Mouse (Mus musculus) spleen, postnatal 10 days (tissue): Measurements from ENCODE around the gene Mpped2.

Source experiments
- DNase-seq, 2 experiments: peaks; one replicate each; pipeline ENCODE4 v3.0.0; 2021 to 2022; ENCODE audit warnings: low spot score in 2 of 2

The Mpped2 gene

DNA sequence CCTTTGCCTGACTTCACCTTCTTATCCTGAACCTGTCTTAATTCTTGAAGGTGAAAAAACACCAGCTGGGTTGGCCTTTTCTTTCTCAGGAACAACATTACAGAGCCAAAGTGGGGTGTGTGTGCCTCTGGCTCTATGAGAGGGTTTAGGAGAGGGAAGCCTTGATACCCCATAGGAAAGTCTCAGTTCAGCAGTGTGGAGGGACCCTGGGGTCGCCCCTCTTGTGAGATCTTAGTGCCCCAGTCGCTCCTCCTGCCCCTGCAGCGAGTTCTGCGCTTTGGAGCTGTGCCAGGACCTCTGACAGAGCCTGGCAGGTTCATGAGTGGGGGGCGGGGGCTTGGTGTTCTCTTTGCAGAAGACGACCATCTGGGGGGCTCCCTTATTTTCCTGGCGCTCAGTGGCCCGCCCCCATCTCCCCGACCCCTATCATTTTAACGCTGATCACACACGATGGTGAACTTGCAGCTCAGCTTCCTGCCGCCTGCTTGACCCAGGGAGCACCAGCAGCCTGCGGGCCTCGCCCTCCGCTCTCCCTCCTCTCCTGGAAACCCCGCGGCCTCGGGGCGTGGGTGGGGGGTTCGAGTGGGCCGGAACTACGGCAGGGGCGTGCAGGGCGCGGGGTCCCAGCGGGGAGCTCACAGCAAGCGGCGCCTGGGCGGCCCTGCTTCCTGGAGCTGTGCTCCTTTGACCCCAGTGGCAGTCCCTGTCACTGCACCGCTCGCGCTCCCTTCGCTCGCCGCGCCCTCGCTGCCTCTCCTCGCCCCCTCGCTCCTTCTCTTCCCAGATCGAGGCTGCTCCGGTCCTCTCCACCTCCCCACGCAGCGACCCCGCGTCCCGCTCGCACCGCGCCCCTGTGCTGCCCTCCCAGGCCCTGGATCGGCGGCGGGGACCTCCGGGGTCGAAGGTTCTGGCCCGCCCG lies at the start of gene Mpped2:
Mpped2 (plus strand) TSS at position 487 of the 919 bp plus-strand sequence.
- peak; percentile 5 to 17 for DNase-seq

DNA sequence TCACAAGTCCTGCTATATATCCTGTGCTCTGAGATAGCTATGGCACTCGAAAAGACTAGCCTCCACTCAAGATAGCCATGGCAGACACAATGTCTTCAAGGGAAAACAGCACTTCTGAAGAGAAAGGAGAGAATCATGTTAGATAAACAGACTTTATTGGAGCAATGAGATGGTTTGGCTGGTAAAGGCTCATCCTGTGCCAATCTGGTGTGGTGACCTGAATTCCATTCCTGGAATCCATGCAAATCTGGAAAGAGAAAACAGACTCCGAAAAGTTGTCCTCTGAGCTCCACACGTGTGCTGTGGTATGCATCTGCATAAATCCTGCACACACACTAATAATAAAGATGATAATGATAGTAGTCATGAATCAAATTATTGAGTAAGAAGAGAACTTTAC lies 48.3 kb upstream of the Mpped2 start:
- no peak for DNase-seq

DNA sequence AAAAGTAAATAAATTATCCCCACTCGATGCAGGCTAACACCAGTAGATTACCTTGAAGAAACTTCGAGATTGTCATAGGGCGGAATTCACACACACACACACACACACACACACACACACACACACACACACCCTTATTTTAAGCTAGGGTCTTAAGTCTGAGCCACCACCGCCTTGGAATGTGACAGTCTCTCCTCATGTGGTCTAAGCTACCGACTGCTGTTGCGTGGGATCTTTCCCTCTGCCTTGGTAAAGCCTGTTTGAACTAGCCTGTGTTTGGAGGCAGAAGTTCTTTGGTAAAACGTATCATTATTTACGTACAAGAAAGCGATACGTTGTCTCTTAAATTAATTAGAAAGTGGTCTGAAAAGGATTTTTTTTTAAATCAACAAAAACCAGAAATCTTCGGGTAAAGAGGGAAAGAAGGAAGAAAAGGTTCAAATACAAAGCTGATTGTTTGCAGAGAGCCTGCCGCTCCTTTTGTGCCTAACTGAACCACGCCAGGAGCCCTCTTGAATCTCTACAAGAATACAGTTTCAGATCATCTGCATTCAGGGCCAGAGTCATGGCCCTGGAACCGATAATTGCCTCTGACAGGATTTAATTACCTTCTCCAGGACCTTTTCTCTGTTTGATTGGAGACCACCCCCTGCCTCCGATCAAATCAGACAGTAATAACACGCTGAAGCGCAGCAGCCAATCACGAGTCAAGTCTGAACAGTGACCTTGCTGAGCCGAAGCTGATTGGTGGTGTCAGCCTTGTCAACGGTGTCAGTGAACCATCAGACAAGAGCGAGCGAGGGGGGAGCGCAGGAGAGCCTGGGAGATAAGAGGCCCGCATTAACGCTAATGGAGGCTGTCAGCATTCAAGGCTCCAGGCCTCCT lies 43.1 kb upstream of the Mpped2 start:
- peak in 1 of 2 experiments; percentile 15 for DNase-seq

DNA sequence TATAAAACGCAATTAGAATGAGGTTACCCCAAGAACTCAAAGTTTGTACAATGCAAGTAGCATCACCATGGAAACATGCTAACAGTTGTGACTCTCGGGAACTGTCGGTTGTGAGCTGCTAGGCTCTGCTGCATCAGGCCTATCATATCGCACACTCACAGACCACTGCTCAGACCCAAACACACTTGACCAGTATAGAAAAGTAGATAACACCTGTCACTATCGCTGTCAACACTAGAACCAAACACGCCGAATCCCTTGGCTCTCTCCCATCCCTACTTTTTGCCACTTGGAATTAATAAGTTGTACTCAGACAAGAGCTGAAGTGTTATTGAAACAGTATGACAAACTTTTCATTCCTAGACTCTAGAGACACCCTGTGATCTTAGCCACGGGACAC lies 40.9 kb upstream of the Mpped2 start:
- no peak for DNase-seq

DNA sequence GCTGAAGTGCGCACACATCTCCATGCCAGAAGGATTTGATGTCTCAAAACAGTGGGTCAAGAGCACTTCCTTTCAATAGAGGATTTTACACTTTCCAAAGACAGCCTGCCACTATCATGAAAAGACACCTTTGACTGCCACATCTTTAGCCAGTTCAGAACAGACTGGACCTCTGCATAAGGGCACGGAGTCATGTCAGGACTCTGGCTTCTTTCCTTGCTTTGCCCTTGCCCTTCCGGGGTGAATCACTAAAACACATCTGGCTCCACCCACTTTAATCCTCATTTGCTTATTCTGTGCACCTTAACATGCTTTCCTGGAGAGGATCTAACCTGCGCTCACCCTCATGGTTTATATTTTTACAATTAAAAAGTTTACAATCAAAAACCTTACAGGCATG lies 40.3 kb upstream of the Mpped2 start:
- DNase-seq, result no peak

DNA sequence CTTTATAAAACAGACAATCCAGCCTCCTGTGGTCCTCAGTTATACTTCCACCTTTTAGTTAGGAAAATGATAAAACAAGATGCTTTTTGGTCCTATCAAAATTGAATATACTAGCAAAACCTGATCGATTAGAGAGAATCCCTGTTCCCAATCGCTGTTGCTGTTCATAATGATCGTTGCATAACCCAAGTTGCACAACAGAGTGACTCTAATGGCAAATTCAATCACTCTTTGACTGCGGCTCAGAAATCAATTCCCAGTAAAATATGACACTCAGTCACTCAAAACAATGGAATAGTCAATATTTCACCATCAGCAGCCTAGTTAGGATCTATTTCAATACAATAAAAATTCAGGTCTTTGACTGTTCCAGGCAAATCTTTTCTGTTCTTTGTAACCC lies 39.8 kb upstream of the Mpped2 start:
- no peak for DNase-seq

DNA sequence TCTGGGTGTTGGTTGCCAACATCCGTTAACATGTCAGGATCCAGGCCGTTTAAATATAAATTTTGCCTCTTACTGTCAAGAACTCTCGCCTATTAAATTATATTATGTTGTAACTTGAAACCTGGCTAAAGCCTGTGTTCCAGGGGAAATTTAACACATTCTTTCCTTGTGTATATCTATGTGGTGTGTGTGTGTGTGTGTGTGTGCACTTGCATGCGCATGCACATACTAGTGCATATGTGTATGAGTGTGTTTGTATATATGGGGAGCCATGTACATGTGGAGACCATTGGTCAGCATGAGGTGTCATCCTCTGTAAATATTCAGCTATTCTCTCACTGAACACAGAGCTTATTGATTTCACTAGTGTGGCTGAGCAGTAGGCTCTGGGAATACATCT lies 37.8 kb upstream of the Mpped2 start:
- DNase-seq, result no peak

DNA sequence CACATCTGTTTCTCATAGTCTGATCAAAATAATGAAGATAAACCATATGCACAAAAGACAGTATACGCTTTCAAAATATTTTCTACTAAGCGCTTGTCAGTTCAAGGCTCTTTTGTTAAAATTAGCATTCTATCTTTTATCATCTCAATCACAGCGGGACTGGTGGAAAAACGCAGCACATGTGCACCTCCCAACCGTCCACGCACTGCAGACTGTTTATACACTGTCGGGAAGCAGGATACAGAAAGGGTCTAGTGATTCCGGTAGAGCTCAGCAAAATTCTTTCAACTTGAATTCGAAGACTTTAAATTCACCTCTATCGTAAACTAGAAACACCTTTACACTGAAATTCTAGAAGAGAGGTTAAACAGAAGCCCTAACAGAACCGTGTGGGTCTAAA lies 27.8 kb upstream of the Mpped2 start:
- no peak for DNase-seq

DNA sequence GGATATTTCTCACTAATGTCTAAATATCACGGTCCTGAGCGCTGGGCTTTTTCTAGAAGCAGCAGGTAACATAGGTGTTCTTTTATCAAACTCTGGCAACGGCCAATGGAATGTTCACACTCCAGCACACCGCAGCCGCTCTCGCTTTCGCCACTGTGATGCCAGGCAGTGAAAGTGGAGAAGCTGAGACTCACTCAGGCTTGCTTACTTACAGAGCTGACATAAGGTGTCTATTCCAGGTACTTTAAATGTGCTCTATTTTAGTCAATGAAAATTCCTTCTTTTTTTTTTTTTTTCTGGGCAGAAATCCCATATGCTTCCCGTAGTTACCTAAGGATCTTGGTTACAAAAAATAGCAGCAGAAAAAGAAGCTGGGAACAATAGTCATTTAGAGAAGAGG lies 18.8 kb upstream of the Mpped2 start:
- no peak for DNase-seq

DNA sequence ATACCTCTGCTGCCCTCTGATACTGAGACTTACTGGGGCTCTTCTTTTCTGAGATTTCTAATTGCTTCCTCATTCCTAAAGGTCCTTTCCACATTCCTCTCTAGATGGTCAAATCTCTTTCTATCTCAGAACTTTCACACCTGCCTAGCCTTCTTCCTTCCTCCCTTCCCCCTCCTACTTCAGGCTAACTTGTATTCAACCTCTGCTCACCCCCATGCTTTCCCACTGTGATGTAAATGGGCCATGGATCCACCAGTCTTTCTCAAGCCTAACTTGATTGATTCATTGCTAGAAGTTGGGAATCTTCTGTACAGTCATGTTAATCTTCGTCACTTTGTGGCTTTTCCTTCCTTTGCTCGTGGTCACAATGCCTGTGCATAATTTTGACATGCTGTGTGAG lies 15.6 kb upstream of the Mpped2 start:
- DNase-seq, result no peak

DNA sequence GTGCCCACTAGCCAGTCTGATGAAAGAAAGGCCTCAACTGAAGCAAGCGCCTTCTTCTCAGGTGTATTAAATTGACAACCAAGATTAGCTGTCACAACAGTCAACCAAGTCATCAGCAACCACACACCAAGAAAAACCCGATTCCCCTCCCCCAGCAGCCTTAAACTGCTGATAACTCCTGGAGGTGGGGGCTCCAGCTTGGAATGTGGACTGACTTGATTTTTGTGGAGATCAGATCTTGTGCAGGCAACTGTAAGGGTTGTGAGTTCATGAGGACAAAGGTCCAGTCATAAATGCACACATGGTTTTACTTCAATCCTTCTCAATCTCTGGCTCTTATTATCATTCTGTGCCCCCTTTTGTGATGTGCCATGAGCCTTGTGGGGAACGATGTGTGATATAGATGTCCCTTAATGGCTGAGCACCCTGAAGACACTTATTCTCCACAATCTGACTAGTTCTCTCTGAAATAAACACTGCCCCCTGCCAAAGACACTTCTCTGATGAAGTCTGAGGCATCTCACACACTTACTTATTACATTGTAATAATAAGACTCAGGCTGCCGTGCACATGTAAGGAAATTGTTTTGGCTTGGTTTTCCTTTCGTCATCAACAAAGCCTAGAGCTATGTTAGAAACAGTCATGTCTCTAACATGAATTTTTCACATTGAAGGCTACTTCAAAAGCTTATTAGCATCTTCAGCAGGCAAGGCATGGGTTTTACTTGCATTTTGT lies 13.2 kb upstream of the Mpped2 start:
- DNase-seq, result no peak

DNA sequence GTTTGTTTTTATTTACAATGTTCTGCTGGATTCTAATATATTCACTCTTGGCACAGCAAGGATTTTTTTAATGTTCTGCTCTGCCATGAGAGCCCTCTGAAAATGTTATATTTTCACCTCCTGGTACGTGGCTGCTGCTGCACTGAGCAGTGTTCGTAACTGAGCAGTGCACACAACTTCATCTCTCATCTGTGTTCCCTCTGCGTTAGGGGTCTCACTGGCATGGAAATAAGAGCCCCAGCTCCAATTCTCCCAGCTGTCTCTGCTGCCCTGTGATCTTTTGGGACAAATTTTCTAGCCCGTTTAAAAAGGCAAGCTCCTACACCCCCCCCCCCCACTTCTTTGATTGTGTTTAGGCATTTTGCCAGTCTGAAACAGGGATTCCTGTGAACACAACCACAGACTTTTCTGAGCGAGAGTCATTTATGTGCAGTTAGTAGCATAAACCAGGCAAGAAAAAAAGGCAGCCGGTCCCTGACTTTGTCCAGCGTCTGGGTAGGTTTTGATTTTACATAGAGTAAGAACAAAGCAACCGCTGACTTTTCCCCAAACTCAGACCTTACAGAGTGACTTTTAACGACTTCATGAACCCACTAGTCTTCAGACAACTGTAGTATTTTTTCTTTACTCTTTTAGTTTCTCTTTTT lies 9.8 kb upstream of the Mpped2 start:
- no peak for DNase-seq

DNA sequence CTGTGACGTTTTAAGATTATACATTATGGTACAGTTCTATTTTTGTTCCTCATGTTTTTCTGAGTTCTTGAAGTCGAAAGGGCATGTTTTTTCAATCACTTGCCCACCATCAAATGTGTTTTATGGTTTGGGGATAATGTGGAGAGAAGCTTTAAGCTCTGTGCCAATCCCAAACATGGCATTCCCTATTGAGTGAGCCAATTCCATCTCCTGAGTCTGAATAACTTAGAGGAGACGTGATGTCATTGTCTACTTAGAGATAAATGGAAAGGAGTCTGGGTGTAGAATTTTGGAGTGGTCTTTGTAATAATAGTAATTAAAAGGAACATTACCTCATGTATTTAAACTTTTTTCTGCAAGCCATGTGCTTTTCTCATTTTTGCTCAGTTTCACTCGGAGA lies 9.2 kb upstream of the Mpped2 start:
- no peak for DNase-seq

DNA sequence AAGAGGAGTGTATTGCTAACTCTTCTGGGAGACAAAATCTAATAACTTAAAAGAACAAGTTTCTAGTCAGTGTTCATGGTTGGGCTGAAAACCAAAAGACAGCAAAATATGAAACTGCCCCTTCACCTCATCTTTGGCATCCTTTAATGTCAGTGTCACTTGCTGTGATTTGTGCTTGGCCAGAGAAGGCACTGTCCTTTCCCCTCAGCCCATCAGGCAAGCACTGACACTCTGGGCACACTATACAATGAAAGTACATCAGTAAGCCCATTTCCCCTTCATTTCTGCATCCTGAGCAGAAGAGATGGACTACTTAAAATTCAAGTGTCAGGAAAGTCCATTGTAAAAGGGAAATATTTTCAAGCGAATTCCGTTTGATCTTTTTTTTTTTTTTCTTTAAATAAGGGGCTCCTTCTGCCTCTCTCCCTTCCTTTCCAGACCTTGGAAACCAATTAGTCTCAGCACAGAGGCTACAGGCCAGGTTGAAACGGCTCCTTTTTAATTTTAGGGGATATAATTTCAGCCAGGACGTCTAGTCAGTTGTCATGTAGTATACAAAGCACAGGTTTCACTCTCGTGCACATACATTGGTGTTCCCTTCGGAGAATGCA lies 1.2 kb upstream of the Mpped2 start:
- no peak for DNase-seq

DNA sequence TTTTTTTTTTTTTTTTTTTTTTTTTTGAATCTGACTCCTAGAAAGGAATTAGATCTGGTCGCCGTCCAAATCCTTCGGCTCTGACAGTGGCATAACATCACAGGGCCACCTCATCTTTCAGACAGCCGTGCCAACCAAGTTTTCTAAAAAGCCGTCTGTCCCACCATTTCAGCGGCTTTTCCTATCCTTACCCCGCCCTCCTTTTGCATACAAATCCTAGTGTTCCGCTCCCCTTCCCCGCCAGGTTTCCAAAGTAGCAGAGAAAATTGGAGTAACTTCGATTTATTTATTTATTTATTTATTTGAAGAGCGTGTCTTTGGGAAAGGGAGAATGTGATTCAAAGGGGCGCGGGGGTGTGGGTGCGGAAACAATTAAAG lies 675 bp upstream of the Mpped2 start:
- no peak for DNase-seq

DNA sequence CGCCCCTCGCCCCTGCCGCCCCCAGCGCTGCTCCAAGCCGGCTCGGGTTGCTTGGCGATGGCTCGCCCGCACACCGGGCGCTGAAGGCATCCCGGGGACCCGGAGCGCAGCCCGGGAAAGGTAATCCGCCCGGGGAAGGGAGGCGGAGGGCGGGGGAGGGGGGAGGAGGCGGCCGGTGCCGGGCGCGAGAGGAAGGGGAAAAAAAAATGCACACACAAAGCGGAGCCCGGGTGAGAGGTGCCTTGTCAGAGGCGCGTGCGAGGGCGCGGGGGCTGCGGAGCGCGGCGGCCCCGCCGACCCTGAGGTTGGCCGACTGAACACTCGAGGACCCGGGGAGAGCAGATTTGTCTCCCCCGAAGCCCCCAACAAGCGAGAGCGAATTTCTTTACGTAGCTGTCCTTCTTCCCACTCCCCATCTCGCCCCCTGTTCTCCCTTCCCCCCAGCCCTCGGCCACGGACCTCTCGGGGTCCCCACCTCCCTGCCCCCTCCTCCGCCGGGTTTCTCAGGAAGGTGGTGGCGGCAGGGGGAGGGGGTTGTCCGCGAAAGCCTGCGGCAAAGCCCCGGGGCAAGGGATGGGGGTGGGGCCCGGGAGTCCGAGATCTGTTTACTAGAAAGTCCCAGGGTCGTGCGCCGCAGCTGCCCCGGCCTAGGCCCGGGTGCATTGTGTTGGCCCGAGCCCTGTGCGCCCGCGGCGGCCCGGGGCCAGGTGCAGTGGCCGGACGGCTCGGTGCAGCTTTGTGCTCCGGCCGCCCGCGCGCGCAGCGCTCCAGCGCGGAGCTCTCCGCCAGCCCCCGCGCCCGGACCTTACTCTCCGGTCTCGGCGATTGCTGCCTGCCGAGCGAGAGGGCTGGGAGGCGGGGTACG lies 865 bp downstream of the Mpped2 start:
- peak in 1 of 2 experiments; percentile 16 for DNase-seq

DNA sequence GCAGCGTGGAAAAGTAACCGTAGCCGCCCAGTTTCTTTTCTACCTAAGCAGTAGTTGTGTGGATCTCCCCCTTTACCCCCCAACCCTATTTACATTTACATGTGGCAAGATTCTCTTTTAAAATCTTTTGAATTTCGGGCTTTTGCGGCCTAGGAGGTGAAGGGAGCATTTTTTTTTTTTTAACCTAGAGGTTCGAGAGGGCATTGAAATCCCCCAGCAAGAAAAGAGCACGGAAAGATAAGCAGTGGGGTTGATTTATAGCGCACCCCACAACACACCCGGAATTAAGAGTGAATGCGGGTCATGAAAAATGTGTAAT lies 1.5 kb downstream of the Mpped2 start:
- DNase-seq, result no peak

DNA sequence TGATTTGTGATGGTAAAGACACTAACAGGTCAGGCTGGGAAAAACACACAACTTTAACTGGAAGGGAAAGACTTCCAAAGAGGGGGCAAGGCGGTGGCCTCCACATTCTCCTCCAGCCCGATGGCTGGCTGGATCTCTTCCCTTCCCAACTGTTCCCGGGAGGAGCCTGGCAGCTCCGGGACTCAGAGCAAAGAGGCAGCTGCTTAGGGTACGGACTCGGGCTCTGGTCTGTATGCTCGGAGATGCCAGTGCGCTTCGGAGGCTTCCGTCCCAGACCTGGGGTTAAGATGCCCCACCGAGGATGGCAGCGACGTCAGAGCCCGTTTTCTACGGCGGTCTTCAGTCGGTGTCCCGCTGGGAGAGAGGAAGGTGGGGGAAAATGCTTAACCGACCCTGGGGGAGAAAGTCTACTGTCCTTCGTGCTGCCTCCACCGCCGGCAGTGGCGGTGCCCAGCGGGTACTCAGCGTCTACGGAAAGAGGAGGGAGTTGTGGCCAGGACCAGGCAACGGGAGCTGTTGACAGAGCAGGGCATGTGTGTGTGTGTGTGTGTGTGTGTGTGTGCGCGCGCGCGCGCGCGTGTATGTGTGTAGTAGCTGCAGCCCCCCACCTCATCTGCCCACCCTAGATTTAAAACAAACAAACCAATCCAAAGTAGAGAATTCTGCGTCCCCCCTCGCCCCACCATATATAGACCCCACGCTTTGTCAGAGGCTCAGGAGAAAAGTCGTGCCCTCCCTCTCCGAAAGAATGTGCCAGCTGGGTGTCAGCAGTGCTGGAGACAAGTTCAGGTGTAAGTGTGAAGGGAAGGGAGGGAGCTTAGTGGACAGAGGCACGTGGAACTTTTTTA lies 2.0 kb downstream of the Mpped2 start:
- DNase-seq, result no peak

DNA sequence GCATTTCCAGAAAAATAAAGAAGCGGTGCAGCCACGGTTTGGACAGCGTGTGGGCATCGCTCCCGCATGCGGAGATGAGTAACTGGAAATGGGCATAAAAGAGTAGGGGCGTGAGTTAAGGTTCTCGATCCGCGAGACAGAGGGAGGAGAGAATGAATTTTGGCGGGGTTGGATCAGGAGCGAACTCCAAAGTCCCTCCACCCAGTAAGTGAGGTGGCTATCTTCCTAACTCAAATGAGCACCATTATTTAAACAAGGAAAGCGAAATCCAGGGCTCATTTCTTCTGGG lies 2.6 kb downstream of the Mpped2 start:
- no peak for DNase-seq

DNA sequence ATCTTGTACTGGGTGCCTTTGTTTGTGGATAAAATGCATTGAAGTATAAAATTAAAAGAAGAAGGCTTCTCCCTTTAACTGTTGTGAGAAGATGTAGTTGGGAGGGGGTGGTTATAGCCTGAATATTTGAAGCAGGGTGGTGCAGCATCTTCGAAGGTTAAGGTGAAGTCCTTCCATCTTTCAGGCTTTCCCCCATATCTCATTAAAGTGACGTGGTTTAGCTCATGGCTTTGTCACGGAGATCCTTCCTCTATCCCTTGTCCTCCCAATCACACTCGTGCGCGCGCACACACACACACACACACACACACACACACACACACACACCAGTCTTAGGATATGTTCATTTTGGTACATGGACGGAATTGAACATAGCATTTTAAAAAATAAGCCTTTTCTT lies 3.3 kb downstream of the Mpped2 start:
- DNase-seq, result no peak
